Mouse (Mus musculus) 416B (cell line): ENCODE results near the gene Nrxn1.

Experiments
- DNase-seq: peaks from one replicate; pipeline ENCODE4 v3.0.0; 2011; ENCODE audit warnings: low read depth

Gene Nrxn1

DNA sequence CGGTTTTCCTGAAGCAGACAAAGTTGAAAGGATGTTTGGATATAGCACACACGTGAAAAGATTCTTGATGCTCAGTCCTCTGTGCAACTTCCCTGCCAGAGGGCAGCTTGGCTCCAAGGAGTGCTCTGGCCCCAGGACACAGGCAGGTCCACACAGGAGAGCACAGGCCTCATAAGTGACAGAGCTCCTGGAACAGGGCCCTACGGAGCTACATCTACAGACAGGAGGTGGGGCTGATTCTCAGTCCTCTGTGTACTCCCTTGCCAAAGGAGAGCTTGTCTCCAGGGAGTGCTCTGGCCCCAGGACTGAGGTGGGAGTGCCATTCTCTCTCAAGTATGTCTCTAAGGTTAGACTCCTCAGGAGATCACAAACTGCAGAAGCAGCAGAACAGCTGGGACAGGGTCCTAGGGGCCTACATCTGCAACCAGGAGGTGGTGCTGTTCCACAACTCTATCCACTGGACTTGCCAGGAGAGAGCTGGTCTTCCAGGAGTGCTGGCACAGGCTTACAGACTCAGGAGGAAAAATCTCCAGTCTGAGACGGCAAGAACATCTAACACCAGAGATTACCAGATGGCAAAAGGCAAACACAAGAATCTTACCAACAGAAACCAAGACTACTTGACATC is 129.9 kb downstream of the Nrxn1 start:
- peak; percentile 52 for DNase-seq

- DNase-seq = no peak
These were observed 137.7 kb downstream of the Nrxn1 start for GRCm38 (mm10) chr17:90955221-90955620.

DNA sequence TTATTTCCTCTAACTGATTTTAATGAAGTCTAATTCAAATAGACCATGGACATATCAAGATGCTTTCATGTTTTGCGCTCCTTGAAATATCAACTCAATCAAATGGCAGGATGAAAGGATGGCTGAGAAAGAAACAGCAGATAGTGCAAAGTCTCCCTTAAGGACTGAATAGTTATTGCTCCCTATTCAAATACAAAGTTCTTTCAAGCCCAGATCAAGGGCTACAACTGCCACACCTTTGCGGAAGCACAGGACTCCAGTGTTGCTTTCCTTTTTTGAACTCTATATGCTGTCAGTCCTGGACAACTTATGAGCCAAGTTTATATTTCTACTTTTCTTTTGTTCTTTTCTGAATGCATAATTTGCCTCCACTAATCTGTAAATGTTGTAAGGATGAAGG is 157.9 kb downstream of the Nrxn1 start:
- no peak for DNase-seq

GRCm38 (mm10) chr17:90913320-90913719 is 179.6 kb downstream of the Nrxn1 start:
- no peak for DNase-seq

DNA sequence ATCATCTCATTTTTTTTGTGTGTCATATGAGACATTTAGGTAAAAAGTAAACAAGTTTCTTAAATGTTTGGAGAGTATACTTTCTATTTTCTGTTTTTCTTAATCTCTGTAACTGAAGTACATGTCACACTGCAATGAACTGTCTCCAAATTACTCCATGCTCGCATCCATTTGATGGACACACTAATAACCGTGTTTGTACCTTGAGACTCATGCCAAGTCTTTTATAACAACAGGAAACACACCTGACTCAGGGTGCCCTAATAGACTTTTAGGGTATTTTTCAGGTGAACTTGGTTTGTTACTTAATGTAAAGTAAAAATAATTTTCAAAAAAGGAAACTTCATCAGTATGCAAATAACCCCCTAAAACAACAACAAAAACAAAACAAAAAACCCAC is 180.1 kb downstream of the Nrxn1 start:
- no peak for DNase-seq

- peak; percentile 0 for DNase-seq
These were observed 180.5 kb downstream of the Nrxn1 start for GRCm38 (mm10) chr17:90912341-90912740.

GRCm38 (mm10) chr17:90906118-90907093 is 186.5 kb downstream of the Nrxn1 start:
- DNase-seq = no peak

DNA sequence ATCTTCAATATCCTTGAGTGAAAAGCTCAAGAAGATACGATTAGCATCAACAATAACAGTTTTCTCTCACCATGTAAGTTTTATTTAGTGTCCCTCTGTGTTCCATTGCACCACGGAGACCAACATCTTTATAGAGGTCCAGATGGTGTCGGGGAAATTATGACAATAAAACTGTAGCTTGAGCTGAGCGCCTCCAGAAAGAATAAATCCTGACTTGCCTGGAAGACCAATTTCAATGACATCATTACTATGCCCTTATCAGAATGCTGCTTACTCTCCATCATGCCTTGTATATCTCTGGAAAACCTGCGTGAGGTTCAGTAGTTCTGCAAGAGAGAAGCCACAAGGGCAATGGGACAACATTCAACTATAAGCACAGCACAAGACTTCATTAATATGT is 187.7 kb downstream of the Nrxn1 start:
- no peak for DNase-seq

- no peak for DNase-seq
These were observed 200.3 kb downstream of the Nrxn1 start for GRCm38 (mm10) chr17:90892327-90893259.

GRCm38 (mm10) chr17:90891711-90892110 is 201.2 kb downstream of the Nrxn1 start:
- no peak for DNase-seq

DNA sequence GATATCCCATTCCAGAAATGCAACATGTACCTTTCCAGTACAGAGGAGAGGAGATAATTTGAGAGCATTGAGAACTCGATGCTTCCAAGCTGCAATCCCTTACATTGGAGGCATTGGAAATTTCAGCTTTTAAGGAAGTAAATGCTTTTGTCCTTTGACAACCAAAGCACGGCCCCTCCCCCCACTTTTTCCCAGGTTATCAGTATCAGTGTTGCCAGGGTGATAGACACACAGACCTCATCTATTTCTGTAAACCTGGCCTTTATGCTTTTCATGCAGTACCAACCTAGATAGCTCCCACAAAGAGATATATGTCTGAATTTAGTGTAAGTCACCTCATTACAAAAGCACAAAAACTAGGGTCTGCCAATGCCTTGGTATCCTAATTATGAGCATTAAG is 235.6 kb downstream of the Nrxn1 start:
- no peak for DNase-seq

- DNase-seq = no peak
These were observed 249.0 kb downstream of the Nrxn1 start for GRCm38 (mm10) chr17:90843876-90844275.

DNA sequence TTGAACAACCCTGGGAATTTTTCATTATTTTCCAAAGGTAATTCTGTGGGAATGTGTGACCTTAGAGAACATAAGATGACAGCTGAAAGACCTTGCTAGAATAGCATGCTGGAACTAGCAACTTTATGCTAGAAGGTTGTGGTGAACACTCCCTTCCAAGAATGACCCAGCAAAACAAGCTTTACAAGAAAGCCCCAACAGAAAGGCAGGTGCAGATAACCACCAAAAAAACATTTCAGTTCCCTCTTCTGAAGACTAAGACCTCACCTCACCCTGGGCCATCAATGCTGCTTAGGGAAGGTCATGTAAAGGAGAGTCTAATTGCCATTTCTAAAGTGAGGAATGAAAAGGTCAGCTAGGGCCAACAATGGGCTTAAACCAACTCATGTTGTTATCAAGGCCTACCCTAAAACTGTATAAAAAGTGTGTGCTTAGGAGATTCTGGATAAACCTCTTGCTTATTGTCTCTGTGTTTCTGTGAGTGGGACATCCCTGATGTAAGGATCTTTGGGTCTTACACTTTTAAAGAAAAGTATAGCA is 249.7 kb downstream of the Nrxn1 start:
- peak; percentile 1 for DNase-seq

DNA sequence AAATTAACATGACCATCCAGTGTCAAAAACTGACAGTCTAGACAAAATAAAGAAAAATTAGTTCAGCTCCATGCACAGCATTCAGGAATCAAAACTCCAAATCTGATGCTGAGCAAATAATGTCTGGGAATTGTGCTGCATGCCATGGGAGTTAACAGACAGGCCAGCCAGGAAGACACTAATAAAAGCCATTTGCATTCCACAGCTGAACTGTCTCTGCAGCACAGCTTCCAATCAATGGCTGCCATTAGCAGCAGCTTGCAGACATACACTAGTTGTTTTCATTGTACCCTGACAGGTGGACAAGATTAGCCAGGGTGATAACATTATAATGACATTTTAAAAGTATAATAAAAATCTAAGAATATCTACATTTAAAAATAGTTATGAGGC is 255.9 kb downstream of the Nrxn1 start:
- no peak for DNase-seq

- DNase-seq = no peak
These were observed 256.5 kb downstream of the Nrxn1 start for GRCm38 (mm10) chr17:90836154-90837021.

DNA sequence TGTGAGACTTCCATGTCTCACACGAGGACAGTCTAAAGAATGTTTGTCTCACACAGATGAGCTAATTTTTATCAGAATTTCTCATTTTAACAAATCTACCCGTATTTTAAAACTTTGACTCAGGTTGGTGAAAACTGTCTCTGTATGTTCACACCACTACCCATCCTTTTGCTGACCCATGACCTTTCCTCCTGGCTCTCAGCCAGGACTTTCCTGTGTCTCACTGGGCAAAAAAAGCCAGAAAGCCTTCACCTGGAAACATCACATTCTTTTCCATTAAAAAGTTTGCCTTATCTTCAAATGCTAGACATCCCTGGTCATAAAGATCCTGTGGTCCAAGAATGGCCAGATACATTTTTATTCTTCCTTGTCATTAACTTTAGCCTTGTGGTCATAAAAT is 274.5 kb downstream of the Nrxn1 start:
- no peak for DNase-seq

DNA sequence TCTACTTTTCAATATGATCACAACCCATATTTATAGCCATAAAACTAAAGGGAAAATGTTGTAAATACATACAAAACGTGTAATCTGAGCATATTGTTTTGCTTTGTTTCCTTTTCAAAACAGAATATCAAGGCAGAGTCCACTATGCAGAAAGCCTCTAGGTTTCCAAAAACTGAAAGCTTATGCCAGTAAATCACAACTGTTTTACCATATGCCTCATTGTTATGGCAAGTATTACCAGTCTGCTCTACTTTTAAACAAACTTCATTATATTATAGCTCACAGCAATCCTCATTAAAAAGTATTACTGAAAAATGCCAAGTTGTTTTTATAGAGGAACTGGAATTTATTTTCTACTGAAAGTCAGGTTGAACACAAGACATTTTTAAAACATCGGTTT is 275.0 kb downstream of the Nrxn1 start:
- DNase-seq = no peak

DNA sequence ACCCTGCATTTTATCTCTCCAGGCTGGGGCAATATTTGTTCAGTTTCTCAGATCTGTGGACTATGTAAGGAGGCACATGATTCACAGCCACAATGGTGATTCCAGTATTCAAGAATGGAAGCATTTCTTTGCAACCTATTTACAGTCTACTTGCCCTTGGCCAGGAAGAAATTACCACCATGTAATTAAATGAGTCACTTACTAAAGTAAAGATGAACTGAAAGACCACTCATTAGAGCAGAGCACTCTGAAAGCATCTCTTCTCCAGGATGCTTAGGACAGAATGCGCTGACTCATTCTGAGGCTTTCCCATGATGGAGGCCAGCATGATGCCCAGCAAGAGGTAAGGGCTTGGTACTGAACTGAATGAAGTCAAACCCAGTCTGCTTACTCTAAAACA is 277.6 kb downstream of the Nrxn1 start:
- no peak for DNase-seq

DNA sequence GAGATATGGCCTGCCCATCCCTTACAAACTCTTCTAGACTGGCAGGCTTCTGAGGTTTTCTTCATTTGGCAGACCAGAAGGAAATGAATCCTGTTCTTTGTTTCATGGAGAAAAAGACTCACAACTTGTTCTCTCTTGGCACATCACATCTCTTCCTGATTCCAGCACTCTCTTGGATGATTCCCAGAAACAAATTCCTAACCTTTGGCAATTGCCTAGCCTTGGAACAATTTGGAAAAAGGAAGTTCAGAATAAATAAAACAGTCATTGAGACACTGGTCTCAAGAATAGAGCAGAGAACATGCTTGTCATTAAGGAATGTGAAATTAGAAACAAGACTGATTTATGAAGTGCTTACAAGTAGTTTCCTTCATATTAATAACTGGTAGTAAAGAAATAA is 279.1 kb downstream of the Nrxn1 start:
- no peak for DNase-seq

DNA sequence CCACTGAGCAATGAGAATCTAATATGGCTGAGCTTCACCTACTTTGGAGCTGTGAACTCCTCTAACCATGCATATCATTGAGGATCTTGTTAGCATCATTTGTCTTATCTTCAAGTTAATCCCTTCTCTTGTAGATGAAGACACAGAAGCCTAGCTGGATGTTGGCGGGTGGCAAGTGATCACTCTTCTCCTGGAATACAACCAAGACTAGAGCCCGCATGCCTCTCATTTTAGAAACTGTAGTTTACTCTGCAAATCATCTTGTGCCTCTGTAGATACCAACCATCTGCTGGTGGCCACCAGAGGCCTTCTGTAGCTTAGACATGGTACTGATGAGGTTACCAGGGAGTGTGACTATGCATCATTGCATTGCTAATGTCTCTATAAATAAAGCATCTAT is 280.4 kb downstream of the Nrxn1 start:
- no peak for DNase-seq
